Mouse (Mus musculus) NIH3T3 (cell line): ENCODE data around the gene Vmn1r91.
"Not testable (repeated sequence)": the region's sequence is repeated elsewhere in the genome, so short reads cannot be mapped to it uniquely, and the experiment has no call there.

ENCODE experiments used
- DNase-seq: peaks from one replicate; pipeline ENCODE4 v3.0.0-alpha.2; 2012; ENCODE audit warnings: low read depth

The Vmn1r91 gene

GRCm38 (mm10) chr7:20099380-20099779 is at the start of gene Vmn1r91:
Gene Vmn1r91 (plus strand): TSS chr7:20099680.
- not testable (repeated sequence) for DNase-seq

DNA sequence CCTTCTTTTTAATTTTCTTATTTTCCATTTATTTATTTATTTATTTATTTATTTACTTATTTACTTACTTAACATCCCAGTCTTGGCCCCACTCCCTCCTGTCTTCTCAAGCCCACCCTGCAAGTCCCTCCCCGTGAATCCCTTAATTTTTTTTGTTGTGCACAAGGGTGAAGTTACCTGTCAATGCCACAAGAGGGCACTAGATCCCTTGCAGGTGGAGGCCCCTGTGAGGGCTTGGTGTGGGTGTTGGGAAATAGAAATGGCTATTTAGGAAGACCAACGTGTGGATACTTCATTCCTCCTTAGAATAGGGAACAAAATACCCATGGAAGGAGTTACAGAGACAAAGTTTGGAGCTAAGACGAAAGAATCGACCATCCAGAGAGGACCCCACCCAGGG is 35.4 kb upstream of the Vmn1r91 start:
- DNase-seq: peak; percentile 12

DNA sequence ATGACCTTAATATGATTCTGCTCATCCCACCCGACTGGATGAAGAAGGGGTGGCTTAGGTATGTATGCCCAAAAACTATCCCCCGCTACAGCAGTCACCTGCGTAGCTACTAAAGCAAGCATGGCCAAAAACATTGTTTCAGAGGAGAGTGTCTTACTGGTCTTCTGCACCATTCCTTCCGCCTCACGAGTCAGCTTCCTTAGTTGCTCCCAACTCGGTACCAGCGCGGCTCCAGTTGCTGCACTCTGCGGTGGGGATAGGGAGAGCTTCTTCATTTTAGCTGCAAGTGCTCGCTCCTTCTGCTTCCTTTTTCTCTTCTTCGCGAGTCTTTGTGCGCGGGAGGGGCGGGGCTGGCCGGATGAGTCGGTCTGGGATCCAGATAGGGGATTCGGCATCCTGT is 21.4 kb upstream of the Vmn1r91 start:
- DNase-seq: not testable (repeated sequence)

DNA sequence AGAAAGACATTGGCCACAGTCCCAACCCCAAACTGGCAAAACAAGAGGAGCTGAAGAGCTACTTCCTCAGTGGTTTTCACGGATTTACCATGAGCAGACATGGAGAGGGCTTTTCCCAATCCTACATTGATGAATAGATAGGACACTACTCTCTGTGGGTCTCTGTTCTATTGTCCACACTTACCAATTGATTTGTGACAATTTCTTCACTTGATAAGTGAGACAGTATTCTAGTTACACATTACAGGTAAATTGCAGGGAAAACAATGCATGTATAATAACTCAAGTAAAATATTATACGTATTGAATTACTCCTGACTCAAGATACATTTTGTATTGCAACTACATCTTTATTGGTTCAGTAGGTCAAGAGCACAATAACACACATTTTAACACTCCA is 23.0 kb downstream of the Vmn1r91 start, which contains the start of gene Gm16442:
TSS of gene Gm16442 (minus strand) at position 101 of the 400 bp plus-strand sequence.
- not testable (repeated sequence) for DNase-seq

- not testable (repeated sequence) for DNase-seq
These were observed 39.5 kb downstream of the Vmn1r91 start, which contains the start of gene Vmn1r93 for GRCm38 (mm10) chr7:20138988-20139387. Gene Vmn1r93 (minus strand): TSS chr7:20139088.
